Mouse (Mus musculus) adrenal gland, postnatal 10 days (tissue): ENCODE measurements around the gene Gm10188. TPM values are rescaled to one million over a fixed set of nuclear protein-coding genes. Genes with fewer than 3 reads are reported as not detected.
A peak's percentile ranks its signal among the peaks of the same experiment; 100 is the strongest.

Experiments used
- DNase-seq: peaks from one replicate; pipeline ENCODE4 v3.0.0; 2021; ENCODE audit warnings: mixed read lengths
- microRNA-seq: library from miRNA; unstranded; fragments of <30 nt; microRNA quantifications from one replicate; pipeline ENCODE4 v1.2.0, GENCODE M21; 2021
- total RNA-seq, 2 experiments: library from RNA; stranded (reverse); gene quantifications; 2 replicates each; pipeline ENCODE4 v1.2.3; 2021

Gm10188 gene
- total RNA-seq, 2 experiments from 2014 or later: not detected

DNA sequence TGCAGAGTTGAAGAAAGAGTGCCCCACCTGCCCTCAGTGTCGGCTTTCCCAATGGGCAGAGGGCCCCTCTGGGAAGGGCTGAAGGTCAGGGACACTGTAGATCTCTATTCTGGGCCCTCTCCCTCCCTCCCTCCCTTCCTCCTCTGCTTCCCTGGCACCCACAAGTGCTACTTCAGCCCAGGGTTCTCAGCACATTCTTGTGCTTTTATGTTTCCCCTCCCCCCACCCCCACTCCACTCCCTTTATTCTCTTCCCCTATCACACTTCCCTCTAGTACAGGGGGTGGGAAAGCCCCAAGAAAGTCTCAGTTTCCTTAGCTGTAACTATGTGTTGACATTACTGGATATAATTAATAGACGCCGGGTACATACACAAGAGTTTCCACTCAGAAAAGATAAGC is 34.9 kb downstream of the Gm10188 start:
- DNase-seq: no peak

DNA sequence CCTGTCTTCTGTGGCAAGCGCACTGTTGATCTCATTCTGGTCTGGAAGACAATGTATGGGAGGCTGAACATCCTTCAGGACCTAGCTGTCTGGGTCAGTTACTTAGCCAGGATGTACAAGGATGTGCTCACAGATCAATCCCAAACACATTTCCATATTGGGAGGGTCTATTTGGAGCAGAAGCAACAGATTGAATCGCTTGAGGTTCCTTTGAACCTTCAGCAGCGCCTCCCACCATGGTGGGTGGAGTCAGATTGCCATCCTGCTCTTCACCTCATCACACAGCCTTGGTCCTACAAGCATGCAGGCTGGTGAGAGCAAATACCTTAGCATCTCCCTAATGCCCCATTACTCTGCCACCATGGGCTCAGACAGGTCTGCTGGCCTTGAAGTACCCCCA is 35.8 kb downstream of the Gm10188 start:
- DNase-seq: no peak

DNA sequence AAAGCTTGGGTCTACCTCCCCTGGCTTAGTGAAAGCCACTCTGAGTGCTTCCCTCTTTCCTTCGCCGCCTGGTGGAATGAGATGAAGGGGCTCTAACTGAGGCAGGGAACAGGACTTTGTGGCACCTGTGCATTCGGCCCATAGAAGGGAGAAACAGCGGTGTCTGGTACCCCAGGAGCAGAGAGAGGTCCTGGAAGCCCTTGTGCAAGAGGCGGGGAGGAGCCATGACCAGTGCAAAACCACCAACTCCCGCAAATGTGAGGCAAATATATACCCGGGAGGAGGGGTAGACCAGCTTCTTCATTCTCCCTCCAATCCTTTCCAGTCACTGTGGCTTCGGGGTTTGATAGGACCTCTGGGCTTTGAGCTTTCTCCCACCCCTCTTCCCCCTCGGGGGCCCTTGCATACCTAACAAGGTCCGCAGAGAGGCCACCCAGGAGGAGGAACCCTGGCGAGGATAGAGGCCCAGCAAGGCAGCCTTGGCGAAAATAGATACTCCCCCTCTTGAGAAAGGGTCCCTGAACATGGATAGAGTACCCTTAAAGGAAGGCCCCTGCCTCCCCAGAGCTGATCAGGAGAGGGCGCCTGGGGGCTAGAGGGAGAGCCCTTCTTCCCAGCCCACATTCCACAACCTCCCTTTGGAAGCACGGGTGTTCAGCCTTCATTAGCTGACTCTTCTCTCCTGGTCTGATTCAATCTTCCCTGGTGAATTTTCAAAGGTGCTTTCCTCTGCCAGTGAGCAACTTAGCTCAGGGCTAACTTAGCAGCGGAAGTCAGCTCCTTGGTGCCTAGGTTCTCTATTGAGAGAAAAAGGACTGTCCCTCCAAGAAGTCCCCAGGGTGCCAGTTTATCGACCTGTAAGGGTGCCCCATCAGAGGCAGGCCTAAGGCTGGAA is 37.5 kb downstream of the Gm10188 start:
- no peak for DNase-seq

DNA sequence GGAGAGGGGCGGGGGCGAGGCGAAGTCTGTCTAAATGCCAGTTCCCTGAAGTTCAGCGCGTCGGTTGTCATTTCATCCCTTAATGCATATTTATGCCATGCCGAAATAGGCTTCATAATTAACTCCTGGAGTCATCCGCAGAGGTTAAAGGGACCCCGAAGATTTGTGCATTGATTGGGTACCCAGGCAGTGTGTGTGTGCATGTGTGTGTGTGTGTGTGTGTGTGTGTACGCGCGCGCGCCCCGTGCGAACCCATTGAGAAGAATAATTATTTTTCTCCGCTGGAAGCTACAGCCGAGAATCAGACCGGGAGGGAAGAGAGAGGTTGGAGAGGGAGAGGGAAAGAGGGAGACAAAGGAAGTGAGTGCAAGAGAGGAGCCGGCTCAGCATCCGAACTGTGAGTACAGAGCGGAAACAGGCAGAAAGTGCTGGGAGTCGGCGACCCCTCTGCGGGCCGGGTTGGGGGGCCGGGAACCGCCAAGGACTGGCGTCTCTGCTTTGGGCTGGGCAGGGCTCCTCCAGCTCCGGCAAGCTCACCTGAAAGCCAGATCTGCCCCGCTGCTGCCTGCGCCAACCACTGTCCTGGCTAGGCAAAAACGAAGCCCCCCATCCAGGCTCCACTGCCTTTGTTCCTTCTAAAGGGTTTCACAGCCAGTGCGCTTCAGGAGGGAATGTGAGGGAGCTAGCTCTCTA is 38.3 kb downstream of the Gm10188 start, which contains the start of the genes Lemd1 and AC124108.1:
Lemd1 (plus strand) TSS at position 339 of the 693 bp plus-strand sequence.
AC124108.1 (plus strand) TSS at position 365 of the 693 bp plus-strand sequence.
- no peak for DNase-seq

DNA sequence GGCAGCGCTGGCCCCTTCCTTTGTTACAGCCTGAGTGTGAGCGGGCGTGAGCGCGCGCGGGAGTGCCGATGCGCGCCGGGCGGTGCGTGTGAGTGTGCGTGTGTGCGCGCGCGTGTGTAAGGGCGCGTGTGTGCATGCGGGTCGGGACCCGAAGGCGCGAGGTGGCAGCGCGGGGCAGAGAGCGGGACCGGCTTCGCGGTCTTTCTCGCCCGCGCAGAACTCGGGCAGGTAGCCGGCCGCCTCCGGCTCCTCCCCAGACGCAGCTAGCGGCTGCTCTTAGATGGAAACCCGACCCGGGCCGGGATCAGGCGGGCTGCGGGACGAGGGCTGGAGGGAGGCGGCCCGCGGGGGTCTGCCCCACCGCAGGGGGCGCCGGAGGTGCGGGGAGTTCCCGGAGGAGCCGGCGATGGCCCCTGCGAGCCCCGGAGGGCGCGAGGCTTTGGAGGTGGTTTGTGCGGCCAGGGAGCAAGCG is 38.9 kb downstream of the Gm10188 start:
- DNase-seq: no peak

DNA sequence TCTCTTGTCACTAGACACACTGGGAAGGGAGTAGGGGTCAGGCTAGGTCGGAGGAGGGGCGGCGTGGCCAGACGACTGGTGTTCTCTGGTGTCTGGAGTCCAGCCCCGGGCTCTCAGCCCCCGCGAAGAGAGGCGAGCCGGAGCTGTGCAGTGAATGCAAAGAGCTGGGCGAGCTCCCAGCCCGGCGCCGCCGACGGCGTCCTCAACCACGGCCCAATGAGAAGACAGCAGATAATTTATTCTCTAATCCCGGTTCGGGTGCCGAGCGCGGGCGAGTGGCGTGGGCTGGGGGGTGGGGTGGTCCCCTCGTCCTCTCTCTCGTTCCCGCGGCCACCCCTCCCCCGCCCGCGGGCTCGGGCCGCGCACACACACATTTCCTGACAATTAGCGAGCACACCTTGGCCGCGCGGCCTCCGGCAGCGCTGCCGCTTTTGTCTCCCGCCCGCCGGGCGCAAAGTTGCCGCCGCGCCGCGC is 39.5 kb downstream of the Gm10188 start:
- peak; percentile 52 for DNase-seq

DNA sequence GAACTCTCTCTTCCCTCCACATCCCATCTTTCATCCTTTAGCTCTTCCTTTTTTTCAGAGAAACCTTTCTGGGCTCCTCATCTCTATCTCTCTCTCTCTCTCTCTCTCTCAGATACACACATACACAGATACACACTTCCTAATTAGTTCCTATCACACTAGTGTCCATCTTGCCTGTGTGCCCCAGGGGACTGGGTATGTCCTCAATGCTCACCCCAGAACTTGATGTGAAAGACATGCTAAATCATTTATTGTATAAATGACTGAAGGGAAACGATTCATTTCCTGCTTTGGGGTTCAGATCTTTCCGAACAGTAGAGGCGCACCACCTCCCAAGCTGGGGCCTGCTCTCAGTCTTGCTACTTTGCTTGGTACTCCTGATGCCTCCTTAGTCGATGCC is 40.3 kb downstream of the Gm10188 start:
- DNase-seq: no peak

DNA sequence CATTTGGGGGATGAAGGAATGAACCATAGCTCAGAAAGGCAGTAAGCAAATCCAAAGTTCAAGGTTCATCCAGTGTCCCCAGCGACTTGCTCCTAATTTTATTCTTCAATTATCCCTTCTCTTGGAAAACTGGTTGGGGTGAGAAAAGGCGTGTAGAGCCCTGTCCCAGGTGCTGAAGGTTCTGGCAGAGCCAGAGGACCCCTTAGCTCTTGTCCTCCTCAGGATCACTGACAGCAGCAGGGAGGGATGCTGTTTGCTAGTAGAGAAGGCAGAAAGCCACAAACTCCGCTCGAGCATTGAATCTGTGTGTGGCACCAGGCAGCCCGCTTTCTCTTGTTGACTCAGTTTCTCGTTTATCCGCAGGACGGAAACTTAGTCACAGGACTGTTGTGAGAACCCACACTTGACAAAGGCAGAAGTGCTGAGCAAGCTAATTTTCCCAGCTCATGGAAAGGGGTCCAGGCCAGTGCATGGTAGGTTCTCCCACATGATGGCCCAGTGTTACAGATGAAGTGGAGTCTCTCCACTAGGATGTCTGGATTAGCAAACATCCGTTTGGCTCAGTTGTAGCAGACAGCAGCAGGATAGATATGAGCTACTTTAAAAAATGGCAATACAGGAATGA is 41.0 kb downstream of the Gm10188 start:
- no peak for DNase-seq

DNA sequence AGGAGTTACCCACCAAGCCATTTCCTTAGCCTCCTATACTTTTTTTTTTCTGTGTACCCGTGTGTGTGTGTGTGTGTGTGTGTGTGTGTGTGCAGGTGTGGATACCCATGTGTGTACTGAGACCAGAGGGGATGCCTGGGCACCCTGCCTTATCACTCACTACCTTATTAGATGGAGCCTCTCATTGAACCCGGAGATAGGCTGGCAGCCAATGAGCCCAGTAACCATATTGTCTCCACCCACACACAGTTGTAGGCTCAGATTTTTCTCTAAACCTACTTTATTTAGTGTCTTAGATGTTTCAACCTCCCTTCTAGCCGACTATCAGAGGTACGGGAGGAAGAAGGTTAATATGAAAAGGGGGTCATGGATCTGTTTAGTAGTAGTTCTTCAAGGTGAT is 43.3 kb downstream of the Gm10188 start:
- no peak for DNase-seq

Small RNA genes within 50 kb of the gene (microRNA-seq; reads per million reads assigned to microRNA genes)
- 6.5 reads per million, percentile 8 among the genes with 10 or more reads in this experiment for gene Mir135b

Other genes starting within 250 kb of the Gm10188 start
- 100 to 1,000 TPM; 115 to 128 TPM for gene Elk4, start 222.2 kb downstream of the Gm10188 start, total RNA-seq
- 1 to 10 TPM; 4.1 to 5.4 TPM for gene Mfsd4a, start 161.7 kb downstream of the Gm10188 start, total RNA-seq
- gene Cdk18, start 90.1 kb downstream of the Gm10188 start, total RNA-seq: 10 to 100 TPM; 14.6 TPM
- under 1 TPM; 0.27 to 0.36 TPM for gene Lemd1, start 38.3 kb downstream of the Gm10188 start, total RNA-seq
- gene AC124108.1, start 38.3 kb downstream of the Gm10188 start, total RNA-seq: under 1 TPM in 1 of 2 experiments, not detected in 1; 0.15 TPM
- 10 to 100 TPM; 56.5 to 69.6 TPM for gene Klhdc8a, start 68.9 kb upstream of the Gm10188 start, total RNA-seq
- 1 to 10 TPM; 3.4 to 3.9 TPM for gene Nuak2, start 86.4 kb upstream of the Gm10188 start, total RNA-seq
- 10 to 100 TPM; 15.2 to 30.9 TPM for gene Tmcc2, start 161.5 kb upstream of the Gm10188 start, total RNA-seq
- 10 to 100 TPM; 18.6 to 25.2 TPM for gene Dstyk, start 187.8 kb upstream of the Gm10188 start, total RNA-seq
- gene Rbbp5, start 247.6 kb upstream of the Gm10188 start, total RNA-seq: 10 to 100 TPM; 27.7 to 36.3 TPM